Mouse (Mus musculus) heart, embryonic 13.5 days (tissue): Measurements from ENCODE around the gene Ppp1r21. TPM values are rescaled to one million over a fixed set of nuclear protein-coding genes. Genes with fewer than 3 reads are reported as not detected.

Experiments used
- ATAC-seq: fragments of 200-750 bp; cut with Nextera tagmentation; 2 replicates; pipeline ENCODE4 v1.8.0; 2017; ENCODE audit warnings: moderate TSS enrichment; ENCODE audit not compliant: insufficient number of reproducible peaks, low FRiP score, low TSS enrichment; ENCODE audit errors: extremely low read depth
- H3K27ac ChIP-seq: fragments of 300-500 bp; sonication (generic); replicated peaks from 2 replicates; pipeline ENCODE4 v1.5.1; 2015; ENCODE audit warnings: moderate library complexity, mild to moderate bottlenecking, inconsistent platforms
- H3K27me3 ChIP-seq: fragments of 300-500 bp; sonication (generic); replicated peaks from 2 replicates; pipeline ENCODE4 v1.6.1; 2015; ENCODE audit warnings: mild to moderate bottlenecking, inconsistent platforms
- H3K36me3 ChIP-seq: fragments of 300-500 bp; sonication (generic); 2 replicates; pipeline ENCODE4 v1.6.1; 2015; ENCODE audit warnings: mild to moderate bottlenecking, inconsistent platforms
- H3K4me1 ChIP-seq: fragments of 300-500 bp; sonication (generic); 2 replicates; pipeline ENCODE4 v1.6.1; 2015; ENCODE audit warnings: inconsistent platforms
- H3K4me2 ChIP-seq: fragments of 300-500 bp; sonication (generic); 2 replicates; pipeline ENCODE4 v1.6.1; 2015; ENCODE audit warnings: inconsistent platforms, mild to moderate bottlenecking, moderate library complexity
- H3K4me3 ChIP-seq: fragments of 300-500 bp; sonication (generic); 2 replicates; pipeline ENCODE4 v1.5.1; 2015; ENCODE audit warnings: moderate library complexity, mild to moderate bottlenecking, inconsistent platforms
- H3K9ac ChIP-seq: fragments of 300-500 bp; sonication (generic); 2 replicates; pipeline ENCODE4 v1.6.1; 2015; ENCODE audit warnings: inconsistent platforms, mild to moderate bottlenecking, moderate library complexity
- H3K9me3 ChIP-seq: fragments of 300-500 bp; sonication (generic); 2 replicates; pipeline ENCODE4 v1.6.1; 2016; ENCODE audit warnings: inconsistent platforms
- WGBS: fragments of 180-500 bp; shearing (Covaris S2); methylation state at CpG from one replicate; pipeline ENCODE4 v1.1.7; 2015; ENCODE audit warnings: mixed read lengths; 5-methylcytosine and 5-hydroxymethylcytosine counted together
- polyA plus RNA-seq: library from polyadenylated mRNA; unstranded; fragments of >200 nt; fragmentation: Nextera tagmentation; extraction: Ambion mirVana; gene quantifications from 2 replicates; pipeline ENCODE4 v1.2.1, GENCODE M21; 2015

Ppp1r21 gene
- 13.1 and 13.5 TPM in 2 replicates for polyA plus RNA-seq

GRCm38 (mm10) chr17:88529519-88530235, at the start of gene Ppp1r21:
Gene Ppp1r21 (plus strand): TSS chr17:88530118.
- Histone ChIP-seq H3K4me2 (peak within 1 kb of the TSS; percentile 78), H3K9me3 (no peaks in the 10 kb centered on the region), H3K27ac (peak within 1 kb of the TSS; percentile 72), H3K4me3 (peak within 1 kb of the TSS; percentile 79), H3K4me1 (peaks cover 13% of the 10 kb centered on the region), H3K27me3 (peaks cover 8% of the 10 kb centered on the region), H3K9ac (peak within 1 kb of the TSS; percentile 90), H3K36me3 (no peaks in the 10 kb centered on the region)
- 7% methylated on average over 36 of the region's 49 CpGs for WGBS
- ATAC-seq: peak; percentile 94

GRCm38 (mm10) chr17:88480369-88480768, 49.5 kb upstream of the Ppp1r21 start:
- Histone ChIP-seq H3K9me3 (no peaks in the 10 kb centered on the region), H3K4me1 (peaks cover 5% of the 10 kb centered on the region; the same call in 1 of the 2 replicates), H3K27ac (no peak overlapping the region), H3K9ac (no peak overlapping the region), H3K27me3 (no peaks in the 10 kb centered on the region), H3K4me3 (no peak overlapping the region), H3K36me3 (peaks cover 13% of the 10 kb centered on the region), H3K4me2 (no peak overlapping the region)
- WGBS: 83% methylated on average over 10 of the region's 10 CpGs
- no peak; the same call in 1 of the 2 replicates for ATAC-seq

- Histone ChIP-seq H3K4me2 (no peak overlapping the region), H3K36me3 (peaks cover 16% of the 10 kb centered on the region), H3K27ac (no peak overlapping the region), H3K9me3 (no peaks in the 10 kb centered on the region), H3K4me3 (no peak overlapping the region), H3K4me1 (peaks cover 5% of the 10 kb centered on the region; the same call in 1 of the 2 replicates), H3K27me3 (no peaks in the 10 kb centered on the region), H3K9ac (no peak overlapping the region)
- ATAC-seq: no peak
- WGBS: 60% methylated on average over 2 of the region's 2 CpGs
These were observed 48.9 kb upstream of the Ppp1r21 start for GRCm38 (mm10) chr17:88481062-88481461.

GRCm38 (mm10) chr17:88481587-88481986, 48.3 kb upstream of the Ppp1r21 start:
- WGBS: 80% methylated on average over 3 of the region's 3 CpGs
- Histone ChIP-seq H3K4me2 (no peak overlapping the region), H3K9me3 (no peaks in the 10 kb centered on the region), H3K4me3 (no peak overlapping the region), H3K27ac (no peak overlapping the region), H3K27me3 (no peaks in the 10 kb centered on the region), H3K4me1 (peaks cover 5% of the 10 kb centered on the region; the same call in 1 of the 2 replicates), H3K36me3 (peaks cover 15% of the 10 kb centered on the region), H3K9ac (no peak overlapping the region)
- no peak for ATAC-seq

- Histone ChIP-seq H3K27ac (no peak overlapping the region), H3K4me1 (peaks cover 5% of the 10 kb centered on the region; the same call in 1 of the 2 replicates), H3K9me3 (no peaks in the 10 kb centered on the region), H3K9ac (no peak overlapping the region), H3K4me3 (no peak overlapping the region), H3K36me3 (peaks cover 10% of the 10 kb centered on the region), H3K4me2 (no peak overlapping the region), H3K27me3 (no peaks in the 10 kb centered on the region)
- 92% methylated on average over 11 of the region's 11 CpGs for WGBS
- no peak for ATAC-seq
These were observed 45.4 kb upstream of the Ppp1r21 start for GRCm38 (mm10) chr17:88484539-88484938.

- no peaks in the 10 kb centered on the region for H3K27me3 ChIP-seq
- no peak overlapping the region for H3K27ac ChIP-seq
- WGBS: 91% methylated on average over 1 of the region's 1 CpGs
- no peak overlapping the region for H3K9ac ChIP-seq
- ATAC-seq: no peak
- peaks cover 5% of the 10 kb centered on the region; the same call in 1 of the 2 replicates for H3K4me1 ChIP-seq
- H3K4me2 ChIP-seq: no peak overlapping the region
- no peak overlapping the region for H3K4me3 ChIP-seq
- no peaks in the 10 kb centered on the region for H3K9me3 ChIP-seq
- peaks cover 10% of the 10 kb centered on the region for H3K36me3 ChIP-seq
These were observed 45.0 kb upstream of the Ppp1r21 start for GRCm38 (mm10) chr17:88484951-88485350.

GRCm38 (mm10) chr17:88490546-88490945, 39.4 kb upstream of the Ppp1r21 start:
- 92% methylated on average over 10 of the region's 10 CpGs for WGBS
- Histone ChIP-seq H3K9ac (no peak overlapping the region), H3K9me3 (no peaks in the 10 kb centered on the region), H3K36me3 (peaks cover 34% of the 10 kb centered on the region), H3K27me3 (no peaks in the 10 kb centered on the region), H3K27ac (no peak overlapping the region), H3K4me1 (peaks cover 14% of the 10 kb centered on the region), H3K4me3 (no peak overlapping the region), H3K4me2 (no peak overlapping the region)
- ATAC-seq: no peak

GRCm38 (mm10) chr17:88491366-88492106, 38.4 kb upstream of the Ppp1r21 start:
- Histone ChIP-seq H3K27ac (no peak overlapping the region), H3K36me3 (peaks cover 28% of the 10 kb centered on the region), H3K4me1 (peaks cover 14% of the 10 kb centered on the region), H3K27me3 (no peaks in the 10 kb centered on the region), H3K4me3 (no peak overlapping the region), H3K4me2 (no peak overlapping the region), H3K9me3 (no peaks in the 10 kb centered on the region), H3K9ac (no peak overlapping the region)
- no peak for ATAC-seq
- WGBS: 89% methylated on average over 13 of the region's 13 CpGs

- Histone ChIP-seq H3K4me3 (no peak overlapping the region), H3K9ac (no peak overlapping the region), H3K27me3 (no peaks in the 10 kb centered on the region), H3K36me3 (peaks cover 24% of the 10 kb centered on the region), H3K4me2 (no peak overlapping the region), H3K27ac (no peak overlapping the region), H3K9me3 (no peaks in the 10 kb centered on the region), H3K4me1 (peaks cover 14% of the 10 kb centered on the region)
- ATAC-seq: no peak
- WGBS: 96% methylated on average over 5 of the region's 5 CpGs
These were observed 37.8 kb upstream of the Ppp1r21 start for GRCm38 (mm10) chr17:88492107-88492460.

- WGBS: 87% methylated on average over 9 of the region's 9 CpGs
- Histone ChIP-seq H3K27ac (no peak overlapping the region), H3K9ac (no peak overlapping the region), H3K4me2 (no peak overlapping the region), H3K4me3 (no peak overlapping the region), H3K9me3 (no peaks in the 10 kb centered on the region), H3K36me3 (peaks cover 24% of the 10 kb centered on the region), H3K27me3 (no peaks in the 10 kb centered on the region), H3K4me1 (peaks cover 14% of the 10 kb centered on the region)
- ATAC-seq: no peak
These were observed 36.4 kb upstream of the Ppp1r21 start for GRCm38 (mm10) chr17:88493551-88493950.

- WGBS: 49% methylated on average over 14 of the region's 14 CpGs
- H3K27ac ChIP-seq: no peak overlapping the region
- H3K36me3 ChIP-seq: peaks cover 24% of the 10 kb centered on the region
- H3K4me1 ChIP-seq: peaks cover 14% of the 10 kb centered on the region
- no peak overlapping the region for H3K9ac ChIP-seq
- H3K9me3 ChIP-seq: no peaks in the 10 kb centered on the region
- H3K4me2 ChIP-seq: peak overlapping the region; percentile 31
- ATAC-seq: no peak
- H3K27me3 ChIP-seq: no peaks in the 10 kb centered on the region
- no peak overlapping the region for H3K4me3 ChIP-seq
These were observed 35.7 kb upstream of the Ppp1r21 start for GRCm38 (mm10) chr17:88494121-88494771.
